Mouse (Mus musculus): ENCODE measurements around the gene Tnip2. TPM values are rescaled to one million over a fixed set of nuclear protein-coding genes. Genes with fewer than 3 reads are reported as not detected.

Tnip2 gene
- polyA plus RNA-seq (2015; fragmentation: Nextera tagmentation; extraction: Ambion mirVana): 8.9 and 11.9 TPM in 2 replicates

DNA sequence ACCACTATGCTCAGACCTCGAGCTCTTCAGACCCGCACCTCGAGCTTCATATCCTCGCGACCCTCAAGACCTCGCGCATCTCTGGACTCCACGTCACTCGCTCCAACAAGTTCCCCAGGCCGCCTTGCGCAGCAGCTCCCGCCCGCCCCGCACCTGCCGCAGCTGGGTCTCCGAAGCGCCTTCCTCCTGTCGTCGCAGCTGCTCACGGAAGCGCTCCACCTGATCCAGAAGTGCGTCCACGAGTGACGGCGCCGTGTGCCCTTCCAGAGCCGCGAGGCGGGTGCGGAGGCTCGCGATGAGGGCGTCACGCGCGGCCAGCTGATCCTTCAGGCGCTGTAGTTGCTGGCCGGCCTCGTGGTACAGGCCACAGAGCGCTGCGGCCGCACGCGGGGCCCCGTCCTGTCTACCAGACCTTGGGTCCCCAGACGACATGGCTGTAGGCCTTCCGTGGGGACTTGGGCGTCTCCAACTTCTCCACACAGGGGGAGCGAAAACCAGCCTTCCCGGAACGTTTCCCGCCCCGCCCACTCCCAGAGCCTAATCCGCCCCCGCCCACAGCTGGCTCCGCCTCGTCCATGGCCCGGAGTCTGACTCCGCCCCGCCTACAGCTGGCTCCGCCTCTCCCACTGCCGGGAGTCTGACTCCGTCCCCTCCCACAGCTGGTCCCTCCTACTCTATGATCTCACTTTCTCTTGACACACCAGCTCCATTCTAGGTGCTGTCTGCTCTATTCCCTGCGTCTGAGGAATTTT lies at the start of gene Tnip2:
Tnip2 (minus strand) TSS at position 526 of the 752 bp plus-strand sequence.

DNA sequence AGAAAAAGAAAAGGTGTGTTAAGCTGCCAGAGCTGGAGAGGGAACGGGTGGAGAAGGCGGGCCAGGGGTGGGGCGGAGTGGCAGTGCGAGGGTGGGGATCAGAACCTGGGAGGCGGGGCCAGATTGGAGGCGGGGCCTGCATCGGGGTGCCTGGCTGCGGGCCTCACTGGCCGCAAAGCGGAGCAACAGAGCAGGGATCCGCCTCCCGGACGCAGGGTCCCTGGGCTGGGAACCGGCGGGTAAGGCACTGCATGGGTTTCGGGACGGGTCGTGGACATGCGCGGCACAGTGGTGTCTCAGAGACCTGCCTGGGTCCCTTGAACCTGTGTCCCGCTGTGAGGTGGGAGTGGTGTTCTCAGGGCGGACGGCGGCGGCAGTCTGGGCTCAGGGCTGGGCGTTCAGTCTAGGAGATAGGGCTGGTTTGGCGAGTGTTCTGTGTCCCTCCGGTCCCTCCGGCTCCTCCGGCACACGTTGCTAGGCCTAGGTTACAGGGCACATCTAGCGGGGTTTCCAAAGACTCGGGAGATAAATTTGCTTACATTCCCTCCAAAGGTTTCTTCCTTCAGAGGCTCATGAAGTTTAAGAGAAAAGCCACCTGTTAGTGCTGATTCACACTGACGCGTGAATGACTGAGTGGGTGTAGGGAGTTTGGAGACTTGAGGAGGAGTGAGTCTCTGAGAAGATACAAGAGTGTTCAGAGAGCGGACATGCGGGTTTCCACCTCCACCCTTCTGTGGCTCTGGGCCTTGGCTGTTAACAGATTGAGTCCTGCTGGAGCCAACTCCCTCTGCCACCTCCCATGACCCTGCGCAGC lies 12.1 kb upstream of the Tnip2 start, which contains the start of gene Sh3bp2:
Sh3bp2 (plus strand) TSS at position 176 of the 814 bp plus-strand sequence.

Other genes starting within 250 kb of the Tnip2 start
- gene Zfyve28, start 225.5 kb downstream of the Tnip2 start, polyA plus RNA-seq (2015; fragmentation: Nextera tagmentation; extraction: Ambion mirVana): 0.13 TPM in 2 replicates
- gene Cfap99, start 225.4 kb downstream of the Tnip2 start, polyA plus RNA-seq (2015; fragmentation: Nextera tagmentation; extraction: Ambion mirVana): not detected in 2 replicates
- 73.5 and 75.8 TPM in 2 replicates for gene Rnf4, start 177.7 kb downstream of the Tnip2 start, polyA plus RNA-seq (2015; fragmentation: Nextera tagmentation; extraction: Ambion mirVana)
- 6.9 and 8.2 TPM in 2 replicates for gene Fam193a, start 144.1 kb downstream of the Tnip2 start, polyA plus RNA-seq (2015; fragmentation: Nextera tagmentation; extraction: Ambion mirVana)
- 12.9 and 15.5 TPM in 2 replicates for gene Sh3bp2, start 11.8 kb upstream of the Tnip2 start, polyA plus RNA-seq (2015; fragmentation: Nextera tagmentation; extraction: Ambion mirVana)
- gene Add1, start 59.7 kb upstream of the Tnip2 start, polyA plus RNA-seq (2015; fragmentation: Nextera tagmentation; extraction: Ambion mirVana): 135 and 138 TPM in 2 replicates
- gene Mfsd10, start 123.2 kb upstream of the Tnip2 start, polyA plus RNA-seq (2015; fragmentation: Nextera tagmentation; extraction: Ambion mirVana): 83.2 and 88.6 TPM in 2 replicates
- 17.6 and 19.2 TPM in 2 replicates for gene Nop14, start 146.2 kb upstream of the Tnip2 start, polyA plus RNA-seq (2015; fragmentation: Nextera tagmentation; extraction: Ambion mirVana)
- gene Grk4, start 146.4 kb upstream of the Tnip2 start, polyA plus RNA-seq (2015; fragmentation: Nextera tagmentation; extraction: Ambion mirVana): 2.3 and 2.4 TPM in 2 replicates
- gene Htt, start 247.7 kb upstream of the Tnip2 start, polyA plus RNA-seq (2015; fragmentation: Nextera tagmentation; extraction: Ambion mirVana): 6.5 and 7.6 TPM in 2 replicates